Mouse (Mus musculus) cortical plate, adult 2 months (tissue): Measurements from ENCODE around the gene Pfkl.
"Not testable (repeated sequence)": the region's sequence is repeated elsewhere in the genome, so short reads cannot be mapped to it uniquely, and the experiment has no call there.

Experiments
- CTCF ChIP-seq: fragments of 200-500 bp; IDR thresholded peaks from 2 replicates; pipeline ENCODE4 v1.5.1; 2011; ENCODE audit warnings: mild to moderate bottlenecking, control low read depth, low read length; ENCODE audit not compliant: insufficient read depth; ENCODE audit errors: extremely low read depth
- POLR2A ChIP-seq: fragments of 200-500 bp; IDR thresholded peaks from 2 replicates; pipeline ENCODE4 v1.6.1; 2011; ENCODE audit warnings: mild to moderate bottlenecking, low read length, control low read depth; ENCODE audit not compliant: insufficient read depth; ENCODE audit errors: extremely low read depth

GRCm38 (mm10) chr10:78011116-78011515 is 1.2 kb upstream of the Pfkl start:
- TF ChIP-seq POLR2A, CTCF: not testable (repeated sequence)
